Mouse (Mus musculus): Measurements from ENCODE around the gene Krt18.

Gene Krt18

DNA sequence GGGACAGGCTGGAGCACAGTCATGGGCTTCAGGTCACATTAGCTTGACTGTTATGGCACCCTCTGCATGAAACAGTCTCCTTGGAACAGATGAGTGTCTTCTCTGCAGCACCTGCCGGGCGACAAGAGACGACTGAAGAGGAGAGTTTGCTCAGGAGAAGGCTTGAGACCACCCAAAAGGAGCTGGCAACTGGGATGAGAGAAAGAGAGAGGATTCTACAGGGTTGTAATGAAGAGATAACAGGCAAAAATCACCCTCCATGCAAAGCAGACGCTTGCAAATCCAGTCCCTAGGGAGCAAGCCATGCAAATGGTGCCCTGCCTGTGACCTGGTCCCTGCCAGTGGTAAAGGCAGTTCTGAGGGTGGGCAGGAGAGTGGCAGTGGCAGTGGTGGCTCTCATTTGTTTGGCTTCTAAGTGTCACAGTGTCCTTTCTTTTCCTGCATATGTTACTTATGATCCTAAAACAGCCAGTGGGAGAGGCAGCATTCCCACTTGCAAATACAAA, 15.7 kb upstream of the Krt18 start:
- DNase-seq, result no peak

DNA sequence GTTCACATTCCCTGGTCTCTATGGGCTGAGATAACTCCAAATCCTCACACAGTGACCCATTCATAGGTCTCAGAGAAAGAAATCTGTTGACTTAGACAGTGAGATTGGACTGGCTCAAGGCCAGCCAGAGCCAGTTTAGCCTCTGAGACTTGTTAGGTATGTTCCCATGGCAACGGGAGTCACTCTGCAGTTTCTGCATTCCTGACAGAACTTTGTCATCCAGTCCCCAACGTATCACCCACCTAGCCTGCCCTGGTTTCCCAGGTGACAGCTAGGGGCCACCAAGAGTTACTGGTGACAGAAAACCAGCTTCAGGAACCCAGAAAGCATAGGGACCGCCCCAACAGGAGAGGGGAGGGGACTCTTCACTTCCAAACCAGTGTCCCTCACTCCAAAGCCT, 14.3 kb upstream of the Krt18 start:
- no peak for DNase-seq

DNA sequence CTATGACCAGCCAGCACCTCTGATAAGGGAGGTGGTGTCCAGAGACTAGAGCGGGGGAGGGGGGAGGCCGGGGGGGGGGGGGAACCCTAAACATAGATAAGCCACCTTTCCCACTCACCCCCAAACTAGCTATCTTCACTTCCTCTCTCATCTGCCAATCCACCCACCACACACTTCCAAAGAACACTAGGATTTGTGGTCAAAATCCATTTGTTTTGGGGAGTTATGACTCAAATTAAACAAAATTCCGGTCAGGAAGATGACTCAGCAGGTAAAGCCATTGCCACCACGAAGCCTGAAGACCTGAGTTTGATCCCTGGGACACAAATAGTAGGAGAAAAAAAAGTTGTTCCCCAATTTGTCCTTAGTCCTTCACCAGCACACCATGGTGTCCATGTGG, 13.1 kb upstream of the Krt18 start:
- no peak for DNase-seq

DNA sequence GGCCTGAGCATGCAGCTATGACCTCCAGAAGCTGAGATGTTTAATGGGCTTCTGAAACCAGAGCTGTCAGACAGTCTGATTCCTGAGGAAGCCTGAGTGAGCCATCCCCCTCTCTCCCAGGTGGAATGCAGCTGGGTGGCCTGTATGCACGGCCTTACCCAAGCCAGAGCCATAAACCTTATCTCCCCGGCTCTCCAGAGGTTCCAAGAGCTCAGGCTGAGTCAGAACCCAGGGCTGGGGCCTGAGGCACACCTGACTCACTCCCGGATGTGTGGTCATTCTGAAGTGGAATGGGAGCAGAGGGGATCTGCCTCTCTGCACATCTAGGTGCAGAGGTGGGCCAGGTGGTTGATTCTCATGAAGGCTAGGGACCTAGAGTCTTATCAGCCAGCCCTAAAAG, 11.9 kb upstream of the Krt18 start:
- DNase-seq, result no peak

DNA sequence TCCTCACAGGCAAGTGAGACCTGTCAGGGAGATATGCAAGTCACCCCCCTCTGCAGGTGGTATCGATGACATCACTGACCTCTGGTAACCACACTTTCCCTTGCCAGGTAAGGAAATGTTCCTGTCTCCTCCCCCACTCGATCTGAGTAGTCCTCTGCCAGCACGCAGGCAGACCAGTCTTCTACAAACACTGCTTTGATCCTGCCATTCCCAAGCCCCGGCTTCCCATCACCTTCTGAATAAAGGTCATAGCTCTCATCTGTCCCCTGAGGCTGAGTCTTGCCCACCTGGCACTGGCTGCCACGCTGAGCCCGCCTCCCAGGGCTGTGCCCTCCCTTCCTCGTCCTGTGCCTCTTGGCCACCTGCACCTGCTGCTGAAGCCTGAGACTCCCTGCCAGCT, 11.2 kb upstream of the Krt18 start:
- DNase-seq, result peak; percentile 11

DNA sequence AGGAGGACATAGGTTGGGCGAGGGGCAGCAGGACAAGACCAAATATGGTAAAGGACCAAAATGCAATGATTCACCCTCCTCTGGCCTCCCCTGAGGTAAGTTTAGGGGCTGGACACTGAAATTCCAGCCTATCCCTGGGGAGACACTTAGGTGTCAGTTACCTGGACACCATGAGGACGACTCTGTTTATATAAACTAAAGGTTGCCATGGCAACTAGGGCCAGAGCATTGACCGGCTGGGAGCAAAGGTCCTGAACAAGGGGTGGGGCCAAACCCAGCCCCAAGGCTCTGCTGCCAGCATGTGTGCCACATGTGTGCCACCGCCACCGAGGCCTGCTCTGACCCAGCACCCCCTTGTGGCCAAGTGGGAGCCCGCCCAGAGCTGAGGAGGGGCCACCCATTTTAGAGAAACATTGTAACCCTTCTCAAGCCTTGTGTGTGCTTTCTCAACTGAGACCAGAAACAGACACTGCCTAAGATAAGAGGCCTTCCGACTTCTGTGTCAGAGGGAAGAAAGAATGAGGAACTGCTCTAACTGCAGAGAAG, 10.0 kb upstream of the Krt18 start:
- DNase-seq, result peak; percentile 19

DNA sequence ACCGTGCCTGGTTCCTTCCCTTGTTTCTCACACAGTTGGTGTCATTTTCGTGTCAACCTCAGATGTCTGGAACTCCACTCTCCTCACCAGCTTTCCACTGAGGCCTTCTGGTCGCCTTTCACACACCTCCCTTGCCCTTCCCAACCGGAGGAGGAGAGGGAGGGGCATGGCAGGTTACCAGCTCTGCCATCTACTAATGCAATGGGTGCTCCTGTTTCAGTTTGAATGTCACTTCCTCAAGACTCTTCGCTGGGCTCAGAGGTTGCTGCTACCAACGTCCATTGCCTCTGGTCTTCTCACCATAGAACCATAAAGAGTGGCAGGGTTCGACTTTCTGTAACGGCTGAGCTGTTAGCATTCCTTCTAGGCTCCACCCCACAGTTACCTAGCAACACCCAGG, 5.5 kb upstream of the Krt18 start:
- no peak for DNase-seq

DNA sequence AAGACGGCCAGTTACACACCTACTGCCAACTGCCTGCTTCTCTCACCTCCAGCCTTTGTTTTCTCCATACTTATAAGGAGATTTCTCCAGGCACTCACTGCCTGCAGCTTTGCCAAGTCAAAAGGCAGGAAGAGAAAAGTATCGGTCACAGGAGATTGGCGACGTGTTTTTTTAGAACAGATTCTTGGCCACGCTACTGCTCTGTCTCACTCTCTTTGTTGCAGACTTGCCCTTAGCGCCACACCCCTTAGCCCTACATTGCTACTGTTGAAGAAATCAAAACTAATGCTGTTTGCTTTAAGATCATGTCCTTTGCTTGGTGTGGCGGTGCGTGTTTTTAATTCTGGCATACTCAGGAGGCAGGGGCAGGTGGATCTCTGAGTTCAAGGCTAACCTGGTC, 4.1 kb upstream of the Krt18 start:
- DNase-seq, result no peak

DNA sequence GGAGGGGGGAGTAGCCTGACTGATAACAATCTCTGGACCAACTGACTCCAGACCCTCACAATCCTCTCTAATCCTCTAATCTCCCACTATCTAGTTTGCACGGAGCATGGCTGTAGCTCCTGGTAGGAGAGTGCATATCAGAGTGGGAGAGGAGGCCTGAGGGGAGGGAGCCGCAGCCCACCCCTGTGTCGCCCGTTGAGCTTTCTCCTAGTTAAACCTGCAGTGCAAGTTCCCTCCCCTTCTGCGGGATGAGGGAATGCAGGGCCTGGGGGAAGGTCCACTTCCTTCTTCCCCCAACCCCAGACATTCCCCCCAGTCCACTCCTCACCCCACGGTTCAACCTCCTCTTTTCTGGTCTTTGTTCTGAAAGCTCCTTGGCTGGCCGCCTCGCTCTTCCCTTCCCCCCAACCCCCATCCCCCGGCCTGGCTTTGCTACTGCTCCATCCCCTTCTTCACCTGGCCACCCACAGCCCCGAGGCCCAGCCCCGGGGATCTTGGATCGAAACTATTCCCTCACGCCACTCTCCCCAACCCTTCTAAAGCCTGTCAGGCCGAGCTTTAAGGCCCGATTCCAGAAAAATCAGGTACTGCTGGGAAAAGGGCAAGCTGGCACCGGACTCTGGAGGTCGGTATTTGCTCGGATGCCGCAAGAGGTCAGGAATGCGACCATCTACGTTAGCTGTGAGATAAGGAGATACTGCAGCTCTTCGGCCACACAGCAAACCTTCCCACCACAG, 2.7 kb upstream of the Krt18 start:
- no peak for DNase-seq

DNA sequence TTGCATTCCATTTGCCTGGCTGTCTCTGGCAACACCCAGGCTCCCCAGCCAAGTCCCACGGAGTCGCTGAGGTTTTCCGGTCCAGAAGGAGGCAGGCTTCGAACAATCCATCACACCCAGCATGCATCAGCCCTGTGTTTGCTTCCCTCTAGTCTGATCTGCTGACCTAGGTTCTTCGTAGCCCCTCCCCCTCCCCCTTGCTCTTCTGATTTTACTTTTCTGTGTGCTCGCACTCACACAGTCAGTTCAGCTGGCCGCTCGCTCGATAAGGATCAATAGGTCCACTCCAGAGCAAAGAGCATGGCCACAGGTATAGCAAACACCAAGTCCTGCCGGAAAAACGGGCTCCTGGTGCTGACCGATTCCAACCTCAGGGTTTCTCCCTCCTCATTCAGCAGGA, 1.6 kb upstream of the Krt18 start:
- no peak for DNase-seq

DNA sequence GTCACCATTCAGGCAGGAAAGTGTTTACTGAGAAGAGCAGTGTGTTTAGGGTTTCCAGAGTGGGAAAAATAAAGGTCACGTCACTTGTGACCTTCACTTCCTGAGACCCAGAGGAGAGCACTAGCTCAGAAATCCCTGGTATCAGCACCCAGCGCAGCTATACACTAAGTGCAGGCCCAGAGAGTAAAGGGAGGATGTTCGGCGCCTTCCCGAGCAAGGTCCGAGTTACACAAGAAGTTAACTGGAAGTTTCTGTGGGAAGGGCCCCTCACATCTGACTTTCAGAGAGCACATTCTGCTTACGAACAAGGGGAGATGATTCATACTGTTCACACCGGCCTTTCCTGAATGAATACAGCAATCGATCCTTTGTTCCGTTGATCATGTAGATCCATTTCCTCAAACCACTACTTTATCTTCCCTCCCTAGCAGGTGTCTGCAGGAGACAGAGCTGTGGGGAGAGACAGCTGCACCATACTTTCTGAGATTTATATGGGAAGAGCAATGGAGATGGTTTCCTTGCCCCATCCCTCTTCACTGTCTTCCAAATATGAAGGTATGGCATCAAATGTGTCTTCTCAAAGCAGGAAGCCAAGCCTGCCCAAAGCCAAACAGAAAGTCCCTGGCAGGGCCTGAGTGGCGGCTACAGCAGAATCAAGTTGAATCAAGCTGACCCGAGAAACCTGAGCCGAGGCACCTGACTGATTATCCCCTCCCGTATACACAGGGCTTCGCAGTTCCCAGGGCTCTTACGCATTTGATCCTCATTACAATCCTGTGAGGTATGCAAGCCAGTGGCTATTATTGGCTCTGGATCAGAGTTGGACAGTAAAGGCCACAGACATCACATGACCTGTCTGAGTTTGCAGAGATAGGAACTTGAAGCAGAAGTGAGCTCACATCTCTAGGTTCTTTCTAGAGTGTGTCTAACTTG, 6.4 kb downstream of the Krt18 start:
- no peak for DNase-seq

DNA sequence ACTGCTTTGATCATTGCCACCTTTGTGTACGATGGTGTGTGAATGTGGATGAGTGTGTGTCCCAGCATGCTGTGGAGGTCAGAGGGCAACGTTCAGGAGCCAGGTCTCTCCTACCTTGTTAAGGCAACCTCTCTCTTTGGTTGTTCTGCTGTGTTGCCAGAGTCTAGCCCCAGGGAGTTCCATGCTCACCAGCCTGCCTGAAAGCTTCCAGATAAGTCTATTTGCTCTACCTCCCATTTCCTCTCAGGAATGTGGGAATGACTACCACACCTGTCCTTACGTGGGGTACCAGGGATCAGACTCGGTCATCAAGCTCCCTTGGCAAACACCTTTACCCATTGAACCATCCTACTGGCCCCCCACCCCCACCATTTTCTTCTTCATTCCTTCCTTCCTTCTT, 12.3 kb downstream of the Krt18 start:
- DNase-seq, result no peak

DNA sequence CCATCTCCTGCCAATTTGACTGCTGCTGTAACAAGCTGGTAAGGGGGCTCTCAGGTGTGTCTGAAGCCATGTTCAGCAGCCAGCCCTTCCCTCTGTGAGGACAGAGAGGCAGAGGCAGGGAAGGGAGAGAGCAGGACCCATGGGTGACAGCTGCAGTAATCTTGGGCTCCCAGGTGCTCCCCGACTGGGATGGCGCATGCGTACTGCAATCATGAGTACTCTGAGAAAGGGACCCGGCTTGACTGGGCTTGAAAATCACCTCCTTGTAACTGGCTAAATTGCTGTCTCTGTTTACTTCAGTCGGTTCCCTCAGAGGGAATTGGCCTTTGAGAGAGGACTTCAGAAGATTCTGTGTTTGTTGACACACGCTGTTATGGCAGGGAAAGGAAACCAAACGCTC, 14.0 kb downstream of the Krt18 start:
- DNase-seq, result no peak

DNA sequence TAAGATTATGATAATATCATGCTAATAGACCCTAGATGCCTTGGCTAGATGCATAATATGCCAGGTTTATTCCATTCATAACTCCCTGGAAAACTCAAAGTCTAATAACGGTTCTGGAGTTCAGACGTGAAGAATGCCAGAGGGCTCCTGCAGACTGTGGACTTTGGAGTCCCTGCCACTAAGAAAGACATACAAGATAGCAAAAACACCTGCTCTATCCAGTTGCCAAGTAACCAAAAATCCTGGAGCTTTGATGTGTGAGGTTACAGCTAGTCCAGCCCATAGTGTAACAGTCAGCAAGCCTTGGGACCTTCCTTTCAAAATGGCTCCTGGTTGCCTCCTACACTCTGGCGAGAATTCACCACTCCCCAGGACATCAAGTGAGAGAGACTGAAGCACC, 16.8 kb downstream of the Krt18 start:
- DNase-seq, result no peak

DNA sequence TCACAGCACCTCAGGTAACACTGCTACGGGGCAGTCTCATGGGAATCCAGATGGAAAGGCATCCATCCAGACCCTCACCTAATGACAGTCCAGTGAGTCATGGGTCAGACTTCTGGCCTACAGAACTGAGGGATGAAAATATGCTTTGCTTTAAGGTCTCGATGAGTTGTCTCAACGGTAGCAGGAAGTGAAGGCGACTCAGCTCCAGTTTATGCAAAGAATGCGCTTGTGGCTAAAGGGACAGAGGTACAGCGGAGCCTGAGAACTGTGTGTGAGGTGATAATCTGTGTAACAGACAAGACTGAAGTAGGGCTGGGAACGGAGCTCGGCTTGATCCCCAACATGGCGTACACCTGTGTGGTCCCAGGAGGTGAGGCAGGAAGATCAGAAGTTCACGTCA, 17.7 kb downstream of the Krt18 start:
- no peak for DNase-seq

DNA sequence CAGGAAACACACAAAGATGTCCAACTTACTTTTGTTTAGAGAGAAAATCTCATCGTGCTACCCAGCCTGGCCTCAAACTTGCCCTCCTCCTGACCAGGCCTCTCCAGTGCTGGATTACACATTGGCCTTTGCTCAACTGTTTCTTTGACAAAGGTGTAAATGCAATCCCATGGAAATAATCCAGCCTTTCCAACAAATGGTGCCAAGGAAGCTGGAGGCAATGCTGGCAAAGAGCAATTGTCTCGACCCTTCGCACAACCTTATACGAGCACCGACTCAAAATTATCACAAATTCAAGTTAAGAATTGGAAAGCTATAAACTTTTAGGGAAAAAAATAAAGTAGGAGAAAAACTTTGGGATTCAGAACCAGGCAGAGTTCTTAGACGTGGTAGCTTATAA, 20.0 kb downstream of the Krt18 start:
- DNase-seq, result no peak

DNA sequence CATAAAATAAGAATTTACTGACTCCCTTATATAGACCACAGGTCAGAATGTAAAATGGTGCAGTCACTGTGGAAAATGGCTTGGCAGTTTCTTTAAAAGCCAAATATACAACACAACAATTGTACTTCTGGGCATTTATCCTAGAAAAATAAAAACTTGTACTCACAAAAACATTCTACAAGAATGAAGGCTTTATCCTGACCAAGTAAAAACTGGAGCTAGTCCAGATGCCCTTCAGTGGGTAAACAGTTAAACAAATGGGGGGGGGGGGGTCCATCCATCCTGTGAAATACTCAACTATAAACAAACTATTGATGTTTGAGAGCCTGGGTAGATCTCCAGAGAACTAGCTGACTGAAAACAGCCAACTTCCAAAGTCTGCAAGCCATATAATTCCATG, 21.9 kb downstream of the Krt18 start:
- DNase-seq, result no peak

DNA sequence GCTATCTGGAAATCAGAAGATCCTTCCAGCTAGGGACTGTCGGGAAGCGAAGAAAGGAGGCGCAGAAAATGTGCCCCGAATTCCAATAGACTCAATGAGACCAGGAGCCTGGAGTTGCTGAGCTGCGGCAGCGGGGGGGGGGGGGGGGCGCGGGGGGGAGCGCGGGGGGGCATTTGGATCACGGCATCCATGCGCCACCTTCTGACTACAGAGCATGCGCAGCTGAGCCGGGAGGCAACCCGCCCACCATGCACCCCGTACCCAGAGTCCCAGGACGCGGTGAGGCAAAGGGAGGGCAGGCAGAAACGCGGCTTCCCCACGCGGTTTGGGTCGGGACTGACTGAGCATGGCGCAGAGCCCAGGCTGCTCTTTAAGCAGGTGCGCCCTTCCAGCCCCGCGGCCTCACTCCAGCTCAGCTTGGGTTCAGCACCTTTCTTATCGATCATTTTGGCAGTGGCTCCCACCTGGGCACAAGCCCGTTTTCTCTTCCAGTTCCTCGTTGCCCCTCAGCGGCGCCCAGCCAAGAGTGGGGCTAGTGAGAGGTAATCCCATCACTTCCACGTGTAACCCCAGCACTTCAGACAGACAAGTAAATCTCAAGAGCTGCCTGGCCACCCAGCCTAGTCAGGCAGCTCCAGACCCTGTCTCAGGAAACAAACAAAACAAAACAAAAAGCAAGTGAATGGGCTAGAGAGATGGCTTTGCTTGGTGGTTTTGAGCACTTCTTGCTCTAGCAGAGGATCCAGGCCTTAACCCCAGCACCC, 24.1 kb downstream of the Krt18 start:
- peak; percentile 72 for DNase-seq

DNA sequence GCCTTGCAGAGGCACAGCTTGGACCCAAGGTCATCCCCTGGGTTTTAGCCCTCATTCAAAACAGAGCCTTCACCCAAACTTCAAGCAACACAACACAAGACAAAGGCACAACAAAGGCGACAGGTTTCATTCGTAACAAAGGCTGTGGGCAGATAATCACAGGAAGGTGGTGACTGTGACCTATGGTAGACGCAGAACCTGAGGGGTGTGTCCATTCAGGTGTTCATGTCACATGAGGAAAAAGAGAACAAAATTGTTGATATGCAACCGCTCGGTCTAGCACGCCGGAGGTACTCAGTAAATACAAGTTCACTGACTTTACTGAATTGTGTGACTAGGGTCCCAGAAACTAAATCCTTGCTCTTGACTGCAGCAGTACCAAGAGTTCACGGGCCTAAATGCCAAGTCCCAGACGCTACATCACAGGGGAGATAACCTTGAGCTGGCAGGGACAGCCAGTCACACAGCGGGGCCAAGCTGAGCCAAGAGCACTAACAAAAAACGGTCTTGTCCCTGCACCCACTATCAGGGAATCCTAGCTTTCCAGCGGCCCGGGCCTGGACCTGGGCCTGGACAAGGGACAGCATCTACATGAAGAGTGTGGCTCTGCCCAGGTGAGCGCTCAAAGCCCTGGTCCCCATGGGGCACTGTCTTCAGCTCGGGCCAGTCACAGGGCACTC, 28.7 kb downstream of the Krt18 start:
- DNase-seq, result no peak

DNA sequence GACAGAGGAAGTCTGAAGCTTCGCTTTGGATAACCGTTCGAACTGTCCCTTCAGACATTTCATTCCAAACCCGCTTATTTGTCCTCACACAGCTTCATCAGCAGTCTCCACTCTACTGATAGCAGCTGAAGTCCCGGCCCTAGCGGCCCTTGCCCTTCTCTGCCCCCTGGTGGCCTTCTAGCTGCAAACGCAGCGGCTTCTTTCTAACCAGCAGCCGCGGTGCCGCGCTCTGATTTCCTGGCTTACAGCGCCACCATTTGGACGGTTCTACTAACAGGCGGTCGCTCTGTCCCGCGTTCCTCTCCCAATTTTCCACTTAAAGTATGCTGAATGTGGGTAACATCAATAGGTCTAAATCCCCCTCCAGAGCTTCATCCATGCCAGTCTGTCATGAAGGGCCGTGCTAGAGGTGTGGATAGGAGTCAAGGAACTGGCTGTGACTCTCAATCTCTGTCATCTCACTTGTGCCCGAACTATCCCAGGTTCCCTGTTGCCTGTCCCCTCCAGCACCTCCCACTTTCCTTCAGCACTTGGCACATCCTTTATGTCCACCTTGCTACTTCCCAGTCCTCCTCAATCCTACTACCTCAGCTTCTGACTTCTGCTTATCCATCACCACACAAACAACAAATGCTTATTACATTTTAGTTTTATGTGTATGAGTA, 37.8 kb downstream of the Krt18 start:
- peak; percentile 93 for DNase-seq

DNA sequence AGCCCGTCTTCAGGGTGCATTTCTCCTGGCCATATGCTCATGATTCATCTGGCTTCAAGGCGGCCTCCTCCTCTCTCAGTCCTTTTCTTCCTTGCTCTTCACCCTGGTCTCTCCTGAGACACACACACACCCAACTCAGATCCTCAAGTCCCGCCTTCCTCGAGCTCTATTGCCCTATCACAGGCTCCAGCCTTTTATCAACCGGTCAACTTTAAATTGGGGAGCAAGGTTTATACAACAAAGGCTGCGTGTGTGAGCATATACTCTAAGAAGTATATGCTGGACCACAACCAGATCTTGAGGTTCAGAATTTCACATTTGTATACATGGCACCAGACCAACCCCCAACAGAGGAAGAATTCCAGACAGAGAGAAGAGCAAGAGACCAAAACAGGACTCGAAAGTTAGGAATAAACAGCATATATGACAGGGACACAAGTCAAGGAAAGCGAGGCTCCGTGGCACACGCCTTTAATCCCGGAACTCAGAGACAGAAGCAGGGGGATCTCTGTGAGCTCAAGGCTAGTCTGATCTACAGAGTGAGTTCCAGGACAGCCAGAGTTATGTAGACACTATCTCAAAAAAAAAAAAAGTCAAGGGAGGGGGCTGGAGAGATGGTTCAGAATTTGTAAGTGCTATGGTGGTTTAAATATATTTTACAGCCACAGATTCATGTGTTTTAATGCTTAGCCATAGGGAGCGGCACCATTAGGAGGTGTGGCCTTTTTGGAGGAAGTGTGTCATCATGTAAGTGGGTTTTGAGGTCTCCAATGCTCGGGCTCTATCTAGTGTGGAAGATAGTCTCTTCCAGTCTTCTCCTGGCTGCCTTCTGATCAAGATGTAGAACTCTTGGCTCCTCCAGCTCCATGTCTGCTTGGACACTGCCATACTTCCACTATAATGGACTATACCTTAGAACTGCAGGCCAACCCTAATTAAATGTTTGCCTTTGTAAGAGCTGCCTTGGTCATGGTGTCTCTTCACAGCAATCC, 42.8 kb downstream of the Krt18 start:
- DNase-seq, result no peak
